Mouse (Mus musculus) cerebellum, adult (tissue): ENCODE measurements around the gene AW551984.

ENCODE experiments used
- ATAC-seq: cut with Nextera tagmentation; 2 replicates; pipeline ENCODE4 v1.9.2; 2017; ENCODE audit warnings: mild to moderate bottlenecking, moderate library complexity, mixed read lengths; ENCODE audit not compliant: insufficient number of reproducible peaks, low FRiP score, low TSS enrichment

The AW551984 gene

GRCm38 (mm10) chr9:39603999-39604453 lies at the start of gene AW551984:
Gene AW551984 (minus strand): TSS chr9:39604403.
- no peak for ATAC-seq

- ATAC-seq, result no peak
These were observed 43.2 kb upstream of the AW551984 start for GRCm38 (mm10) chr9:39647382-39647781.

GRCm38 (mm10) chr9:39644785-39645184 lies 40.6 kb upstream of the AW551984 start, which contains the start of gene Olfr961:
Gene Olfr961 (plus strand): TSS chr9:39645085.
- ATAC-seq, result no peak

GRCm38 (mm10) chr9:39633913-39634594 lies 29.9 kb upstream of the AW551984 start:
- no peak for ATAC-seq

- no peak for ATAC-seq
These were observed 24.9 kb upstream of the AW551984 start for GRCm38 (mm10) chr9:39629069-39629468.

GRCm38 (mm10) chr9:39624711-39625110 lies 20.5 kb upstream of the AW551984 start:
- ATAC-seq, result no peak

GRCm38 (mm10) chr9:39623783-39624182 lies 19.6 kb upstream of the AW551984 start:
- ATAC-seq, result no peak

GRCm38 (mm10) chr9:39621073-39621472 lies 16.9 kb upstream of the AW551984 start, which contains the start of gene Olfr960:
Gene Olfr960 (plus strand): TSS chr9:39621373.
- no peak for ATAC-seq

GRCm38 (mm10) chr9:39611953-39612352 lies 7.8 kb upstream of the AW551984 start:
- ATAC-seq, result no peak

- no peak for ATAC-seq
These were observed 6.2 kb upstream of the AW551984 start, which contains the start of gene Olfr148 for GRCm38 (mm10) chr9:39610355-39610754. Gene Olfr148 (plus strand): TSS chr9:39610655.

GRCm38 (mm10) chr9:39608497-39608896 lies 4.3 kb upstream of the AW551984 start:
- no peak for ATAC-seq

GRCm38 (mm10) chr9:39603333-39603845 lies 814 bp downstream of the AW551984 start:
- ATAC-seq, result no peak

GRCm38 (mm10) chr9:39602536-39603332 lies 1.5 kb downstream of the AW551984 start:
- ATAC-seq, result no peak

GRCm38 (mm10) chr9:39577050-39577449 lies 27.2 kb downstream of the AW551984 start:
- no peak for ATAC-seq

GRCm38 (mm10) chr9:39575469-39575868 lies 28.7 kb downstream of the AW551984 start, which contains the start of gene Olfr959:
Gene Olfr959 (minus strand): TSS chr9:39575569.
- no peak for ATAC-seq

- no peak for ATAC-seq
These were observed 45.9 kb downstream of the AW551984 start for GRCm38 (mm10) chr9:39558349-39558647.

GRCm38 (mm10) chr9:39557529-39558348 lies 46.5 kb downstream of the AW551984 start:
- ATAC-seq, result no peak

GRCm38 (mm10) chr9:39553946-39554345 lies 50.3 kb downstream of the AW551984 start, which contains the start of gene Olfr958:
Gene Olfr958 (minus strand): TSS chr9:39554054.
- ATAC-seq, result no peak

GRCm38 (mm10) chr9:39550806-39551205 lies 53.4 kb downstream of the AW551984 start:
- ATAC-seq, result no peak
